Mouse (Mus musculus) WW6 (cell line): ENCODE measurements around the gene Mdp1.

ENCODE experiments used
- DNase-seq: peaks from one replicate; pipeline ENCODE4 v3.0.0-alpha.2; 2013; ENCODE audit warnings: low read depth, low spot score

The Mdp1 gene

GRCm38 (mm10) chr14:55659960-55660573 is at the start of gene Mdp1:
Gene Mdp1, minus strand, starts transcription at chr14:55660508.
- DNase-seq: peak; percentile 52

DNA sequence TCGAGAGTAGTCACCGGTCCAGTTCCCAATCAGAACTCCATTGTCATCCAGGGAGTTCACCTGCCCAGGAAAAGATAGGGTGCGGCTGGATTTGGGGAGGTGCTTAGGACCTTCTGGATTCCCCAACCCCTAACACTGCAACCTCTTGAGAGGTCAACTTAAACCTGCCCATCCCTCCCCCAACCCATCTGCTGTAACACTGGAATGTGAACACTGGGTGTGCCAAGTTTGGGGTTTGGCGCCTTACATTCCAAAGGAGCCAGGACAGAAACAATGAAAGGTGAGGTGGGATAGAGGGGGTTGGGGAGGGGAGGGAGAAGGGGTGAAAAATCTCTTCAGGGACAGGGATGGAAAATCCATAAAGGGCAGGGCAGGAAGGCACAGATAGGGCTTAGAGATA is 49.2 kb upstream of the Mdp1 start:
- DNase-seq: peak; percentile 61

DNA sequence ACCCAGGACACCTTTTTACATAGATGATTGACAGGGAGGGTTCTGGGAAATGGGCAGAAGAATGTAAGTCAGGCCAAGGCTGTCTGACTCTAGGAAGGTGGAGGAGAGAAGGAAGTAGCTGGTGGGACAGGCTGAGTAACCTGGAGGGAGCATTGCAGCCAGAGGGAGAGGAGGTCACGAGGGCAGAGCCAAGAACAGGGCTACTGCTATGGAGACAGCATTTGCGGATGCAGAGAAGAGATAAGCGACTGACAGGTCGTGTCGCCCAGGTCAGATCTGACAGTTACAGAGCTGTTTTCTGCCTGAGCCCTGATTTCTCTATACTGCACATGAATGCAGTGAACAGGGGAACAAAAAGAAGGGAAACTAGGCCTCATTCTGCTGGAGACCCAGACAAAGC is 47.1 kb upstream of the Mdp1 start:
- no peak for DNase-seq

DNA sequence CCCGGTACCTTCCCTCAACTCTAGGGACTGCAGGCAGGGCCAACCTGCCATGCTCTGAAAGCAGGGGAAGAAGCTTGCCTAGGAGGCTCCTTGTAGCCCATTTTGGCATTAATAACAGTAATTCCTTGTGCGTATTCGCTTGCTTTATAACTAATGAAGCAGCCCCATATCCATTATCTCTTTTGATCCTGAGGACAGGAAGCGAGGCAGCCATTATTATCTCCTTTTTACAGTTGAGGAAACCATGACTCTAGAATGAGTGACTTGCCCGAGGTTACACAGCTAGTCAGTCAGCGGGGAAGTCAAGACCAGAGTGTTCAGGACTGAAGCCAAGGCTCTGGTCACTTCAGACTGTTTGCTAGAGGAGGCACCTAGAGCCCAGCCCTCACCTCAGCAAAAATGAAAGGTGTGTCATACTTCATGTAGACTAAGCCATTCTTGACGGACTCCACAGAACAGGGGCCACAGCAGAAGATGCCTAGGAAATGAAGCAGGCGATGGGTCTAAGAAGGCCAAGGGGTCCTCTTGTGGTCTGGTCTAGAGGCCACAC is 45.8 kb upstream of the Mdp1 start:
- DNase-seq: no peak

- DNase-seq: no peak
These were observed 42.5 kb upstream of the Mdp1 start for GRCm38 (mm10) chr14:55702761-55703160.

DNA sequence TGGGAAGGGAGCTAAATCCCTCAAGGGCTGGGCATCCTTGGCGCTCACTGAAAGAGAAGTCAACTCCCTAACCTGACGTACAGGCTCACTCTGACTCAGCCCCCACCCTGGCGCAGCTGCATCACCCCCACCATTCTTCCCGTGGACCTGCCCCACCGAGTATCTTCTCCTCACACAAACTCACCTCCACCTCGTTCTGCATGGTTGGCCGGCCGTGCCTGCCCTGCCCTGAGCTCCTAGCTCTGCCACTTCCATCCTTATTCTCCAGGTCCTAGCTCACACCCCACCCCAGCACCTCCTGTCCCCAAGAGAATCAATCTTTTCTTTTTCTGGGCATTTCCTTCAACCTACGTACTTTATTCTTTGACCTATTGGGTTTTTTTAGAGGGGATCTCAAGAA is 40.8 kb upstream of the Mdp1 start:
- no peak for DNase-seq

DNA sequence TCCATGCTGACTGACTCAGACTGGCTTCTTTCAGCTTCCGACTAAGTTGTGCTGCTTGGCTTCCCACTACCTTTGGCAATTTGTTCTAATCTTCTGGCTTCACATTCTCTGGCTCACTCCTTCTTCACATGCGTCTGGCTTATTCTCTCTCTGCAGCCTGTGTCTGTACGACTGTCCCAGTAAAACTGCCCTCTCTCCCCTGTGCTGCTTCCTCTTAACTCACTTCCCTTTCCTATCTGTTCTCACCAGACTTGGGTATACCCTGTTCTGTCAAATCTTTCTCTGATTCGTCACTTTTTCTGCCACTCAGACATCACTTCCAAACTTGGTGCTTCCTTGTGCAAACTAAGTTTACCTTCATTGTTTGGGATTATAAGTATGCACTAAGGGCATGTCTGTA is 36.9 kb upstream of the Mdp1 start:
- no peak for DNase-seq

DNA sequence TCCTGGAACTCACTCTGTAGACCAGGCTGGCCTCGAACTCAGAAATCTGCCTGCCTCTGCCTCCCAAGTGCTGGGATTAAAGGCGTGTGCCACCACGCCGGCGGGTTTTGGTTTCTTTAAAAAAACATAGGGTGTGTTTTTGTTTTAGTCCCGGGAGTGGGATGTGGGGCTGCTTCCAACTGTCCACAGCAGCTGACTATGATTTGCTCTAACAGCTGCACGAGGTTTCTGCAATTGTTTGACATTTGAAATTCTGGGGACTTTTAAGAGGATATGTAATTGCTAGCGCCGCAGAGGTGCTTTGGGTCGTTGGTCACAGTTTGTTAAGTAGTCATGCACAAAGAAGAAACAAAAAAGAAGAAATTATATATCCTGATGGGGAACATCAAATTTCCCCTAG is 29.1 kb upstream of the Mdp1 start:
- no peak for DNase-seq

DNA sequence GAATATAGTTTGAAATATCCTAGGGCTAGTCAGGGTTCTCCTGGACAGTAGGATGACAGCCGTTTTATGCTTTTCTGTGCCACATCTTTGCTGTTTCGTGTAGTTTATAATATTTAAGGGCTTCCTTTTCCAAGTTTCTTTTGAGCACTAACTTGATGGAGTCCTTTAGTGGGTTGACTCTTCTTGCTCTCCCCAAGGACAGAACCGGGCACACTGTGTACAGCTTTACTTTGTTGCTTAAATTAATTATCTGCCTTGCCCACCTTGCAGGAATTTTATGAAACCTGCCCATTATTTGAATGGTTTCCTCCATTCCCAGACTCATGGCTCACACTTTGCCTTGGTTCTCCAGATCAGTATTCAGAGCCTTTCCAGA is 21.8 kb upstream of the Mdp1 start:
- DNase-seq: no peak

DNA sequence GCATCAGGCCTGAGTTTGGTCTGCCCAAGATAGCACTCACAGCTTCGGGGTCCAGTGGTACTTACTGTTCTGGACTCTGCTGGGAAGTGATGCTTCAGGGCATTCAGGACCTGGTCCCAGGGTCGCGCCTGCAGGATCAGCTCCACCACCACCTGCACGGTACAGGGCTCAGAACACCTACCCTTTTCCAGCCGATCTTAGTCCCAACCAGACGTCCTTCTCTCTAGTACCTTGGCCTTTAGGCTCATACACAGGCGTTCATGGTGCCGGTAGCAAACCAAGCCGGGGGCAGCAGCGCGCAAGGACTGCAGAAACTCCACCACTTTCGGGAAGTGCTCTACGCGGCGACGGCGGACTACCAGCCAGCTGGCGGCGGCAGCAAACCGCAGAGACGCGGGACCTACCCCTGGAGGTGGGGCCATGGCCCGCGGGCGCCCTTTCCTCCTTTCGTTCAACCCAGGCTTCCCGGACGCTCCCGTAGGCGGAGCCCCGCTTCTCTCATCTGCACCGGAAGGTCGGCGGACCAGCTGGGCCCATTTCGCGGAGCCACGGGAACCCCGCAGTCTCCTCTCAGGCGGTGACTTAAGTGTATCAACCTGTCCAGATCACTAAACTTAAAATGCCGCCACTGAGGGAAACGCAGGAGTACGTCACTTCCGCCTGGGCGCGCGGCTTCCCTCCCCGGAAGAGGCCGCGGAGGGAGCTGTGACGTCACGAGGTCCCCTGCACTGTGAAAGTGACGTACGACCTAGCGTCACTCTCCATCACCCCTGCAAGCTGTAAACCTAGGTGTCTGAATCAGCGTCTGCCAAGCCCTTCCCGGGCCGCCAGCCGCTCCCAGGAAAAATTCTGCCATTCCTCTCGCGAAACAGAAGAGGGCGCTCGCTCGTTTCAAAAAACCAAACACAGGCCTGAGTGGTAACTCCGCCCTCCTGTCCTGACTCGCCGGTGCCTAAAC is 21.1 kb upstream of the Mdp1 start, which contains the start of gene Tinf2:
Tinf2 (minus strand) TSS at position 661 of the 958 bp plus-strand sequence.
- DNase-seq: peak; percentile 96

GRCm38 (mm10) chr14:55677615-55678014 is 17.3 kb upstream of the Mdp1 start:
- no peak for DNase-seq

GRCm38 (mm10) chr14:55672741-55673060 is 12.4 kb upstream of the Mdp1 start:
- DNase-seq: no peak

- peak; percentile 95 for DNase-seq
These were observed 11.8 kb upstream of the Mdp1 start, which contains the start of the genes Gmpr2 and Nedd8 for GRCm38 (mm10) chr14:55671833-55672740. Gene Gmpr2, plus strand, starts transcription at chr14:55671941. Gene Nedd8, minus strand, starts transcription at chr14:55672124.

DNA sequence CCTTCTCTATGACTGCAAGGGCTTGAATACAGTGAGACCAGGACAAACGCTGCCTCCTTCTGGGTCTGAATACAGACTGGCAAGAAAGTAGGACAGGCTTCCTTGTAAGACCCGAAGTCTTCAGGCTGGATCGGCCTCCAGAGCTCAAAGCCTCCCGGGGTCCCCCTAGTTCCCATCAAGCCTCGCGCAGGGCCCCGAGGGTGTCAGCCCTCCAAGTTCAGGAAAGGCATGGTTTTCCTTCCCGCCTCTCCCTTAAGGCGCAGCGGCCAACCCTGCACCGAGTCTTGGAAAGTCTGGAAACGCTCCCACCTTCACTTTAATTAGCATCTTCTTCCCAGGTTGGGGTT is 11.2 kb upstream of the Mdp1 start:
- no peak for DNase-seq

GRCm38 (mm10) chr14:55660636-55661035 is 328 bp upstream of the Mdp1 start:
- DNase-seq: no peak

GRCm38 (mm10) chr14:55658011-55658410 is 2.3 kb downstream of the Mdp1 start:
- no peak for DNase-seq

- no peak for DNase-seq
These were observed 3.4 kb downstream of the Mdp1 start for GRCm38 (mm10) chr14:55656935-55657334.

GRCm38 (mm10) chr14:55651528-55651927 is 8.8 kb downstream of the Mdp1 start:
- DNase-seq: no peak

- no peak for DNase-seq
These were observed 10.4 kb downstream of the Mdp1 start, which contains the start of gene Tssk4 for GRCm38 (mm10) chr14:55649884-55650283. Gene Tssk4, plus strand, starts transcription at chr14:55650184.

GRCm38 (mm10) chr14:55644261-55644888 is 15.9 kb downstream of the Mdp1 start:
- DNase-seq: no peak
